Mouse (Mus musculus): ENCODE measurements around the gene Zfp423. TPM values are rescaled to one million over a fixed set of nuclear protein-coding genes. Genes with fewer than 3 reads are reported as not detected.

Gene Zfp423
- total and polyA plus RNA-seq, 3 experiments = not detected

DNA sequence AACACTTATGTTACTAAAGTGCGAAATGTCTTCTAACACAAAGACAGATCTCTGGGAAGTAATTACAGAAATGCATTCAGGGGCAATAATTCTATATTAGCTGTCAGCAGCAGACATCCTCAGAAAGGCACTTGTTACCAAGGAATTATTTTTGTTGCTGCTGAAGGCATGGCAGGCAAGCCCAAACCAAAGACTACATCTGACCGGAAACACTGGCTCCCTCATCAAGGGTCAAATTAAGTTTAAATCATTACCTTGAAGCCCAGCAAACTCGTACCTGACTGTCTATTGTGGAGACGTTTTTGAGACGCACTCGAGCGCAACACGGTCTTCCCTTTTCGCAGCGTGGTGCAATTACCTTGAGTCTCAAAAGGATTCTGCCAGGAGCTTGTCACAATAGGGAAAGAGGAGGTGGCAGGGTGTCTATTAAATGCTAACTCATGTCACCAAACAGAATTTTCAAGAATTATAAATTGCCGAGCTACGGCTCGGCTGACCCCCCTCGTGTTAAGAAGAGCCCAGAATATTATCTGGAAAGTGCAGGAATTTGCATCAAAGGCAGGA is 86.3 kb downstream of the Zfp423 start:
- DNase-seq (ENCODE audit: low read depth, low spot score) = no peak
- Histone ChIP-seq H3K27me3 (ENCODE audit: control insufficient read depth in 1 of 2, insufficient read depth in 2 of 2, low read length in 2 of 2) (no peaks in the 10 kb centered on the region), H3K4me1 (ENCODE audit: control insufficient read depth in 1 of 2, insufficient read depth in 2 of 2, low read length in 2 of 2) (no peaks in the 10 kb centered on the region), H3K79me2 (ENCODE audit: control insufficient read depth, insufficient read depth, low read length, poor library complexity) (no peaks in the 10 kb centered on the region), H3K9me3 (replicated peaks; ENCODE audit: insufficient read depth, low read length) (no peaks in the 10 kb centered on the region), H3K4me3 (ENCODE audit: control insufficient read depth in 1 of 2, insufficient read depth in 1 of 2, low read depth in 2 of 2, low read length in 2 of 2) (no peak overlapping the region), H3K36me3 (ENCODE audit: control insufficient read depth in 1 of 2, insufficient read depth in 2 of 2, low read length in 2 of 2) (no peaks in the 10 kb centered on the region), H3K27ac (ENCODE audit: control insufficient read depth, low read depth, low read length) (no peak overlapping the region), H3K9ac (ENCODE audit: control insufficient read depth, low read depth, low read length, poor library complexity, severe bottlenecking) (no peak overlapping the region)
- TF ChIP-seq CHD2 (IDR thresholded peaks at IDR 0.05; ENCODE audit: low read length) = no peak
- no peak for TF ChIP-seq MAFK (IDR thresholded peaks at IDR 0.05; ENCODE audit: borderline replicate concordance, low read depth, low read length)
- TF ChIP-seq CHD1 (IDR thresholded peaks at IDR 0.05; ENCODE audit: low read depth, low read length) = no peak
- TF ChIP-seq TBP (IDR thresholded peaks at IDR 0.05; ENCODE audit: low read depth, low read length) = no peak
- no peak for TF ChIP-seq EP300 (IDR thresholded peaks at IDR 0.05; ENCODE audit: low read depth in 1 of 2, low read length in 2 of 2)
- no peak for TF ChIP-seq USF1 (IDR thresholded peaks at IDR 0.05; ENCODE audit: low read depth, low read length)
- no peak for TF ChIP-seq MYB (IDR thresholded peaks at IDR 0.05; ENCODE audit: low read depth, low read length)
- TF ChIP-seq NRF1 (IDR thresholded peaks at IDR 0.05; ENCODE audit: insufficient read depth, low read depth, low read length, poor library complexity, severe bottlenecking) = no peak
- no peak for TF ChIP-seq POLR2A (IDR thresholded peaks at IDR 0.05; ENCODE audit: control insufficient read depth in 1 of 2, insufficient read depth in 1 of 2, low read depth in 1 of 2, low read length in 2 of 2, poor library complexity in 1 of 2)

DNA sequence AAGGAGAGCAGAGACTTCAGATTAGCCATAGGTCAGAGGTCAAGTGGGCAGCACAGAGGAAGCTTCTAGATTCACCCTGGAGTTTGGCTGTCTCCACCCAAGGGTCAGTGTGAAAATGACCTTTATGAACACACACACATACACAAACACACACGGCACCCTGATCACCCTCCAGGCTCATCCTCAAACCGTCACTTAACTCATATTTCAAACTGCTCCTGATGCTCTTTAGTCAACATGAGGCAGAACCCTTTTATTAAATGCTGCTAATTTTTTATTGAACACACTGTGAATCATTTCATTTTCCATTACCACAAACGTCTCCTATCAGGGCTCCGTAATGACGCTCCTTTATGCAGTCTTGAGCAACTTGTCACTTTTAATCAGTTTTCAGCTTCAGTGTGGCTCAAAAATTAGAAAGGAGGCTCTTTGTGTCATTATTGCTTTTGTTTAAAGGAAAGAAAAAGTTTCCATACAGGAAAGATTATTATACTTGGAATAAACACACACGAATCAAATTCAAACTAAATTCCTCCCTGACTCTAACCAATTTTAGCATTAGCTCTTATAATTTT is 87.0 kb downstream of the Zfp423 start:
- no peaks in the 10 kb centered on the region for H3K79me2 ChIP-seq (ENCODE audit: control insufficient read depth, insufficient read depth, low read length, poor library complexity)
- no peaks in the 10 kb centered on the region for H3K9me3 ChIP-seq (replicated peaks; ENCODE audit: insufficient read depth, low read length)
- H3K4me3 ChIP-seq (ENCODE audit: control insufficient read depth in 1 of 2, insufficient read depth in 1 of 2, low read depth in 2 of 2, low read length in 2 of 2) = no peak overlapping the region
- TF ChIP-seq CHD1 (IDR thresholded peaks at IDR 0.05; ENCODE audit: low read depth, low read length) = no peak
- no peaks in the 10 kb centered on the region for H3K36me3 ChIP-seq (ENCODE audit: control insufficient read depth in 1 of 2, insufficient read depth in 2 of 2, low read length in 2 of 2)
- H3K27me3 ChIP-seq (ENCODE audit: control insufficient read depth in 1 of 2, insufficient read depth in 2 of 2, low read length in 2 of 2) = no peaks in the 10 kb centered on the region
- H3K27ac ChIP-seq (ENCODE audit: control insufficient read depth, low read depth, low read length) = no peak overlapping the region
- H3K4me1 ChIP-seq (ENCODE audit: control insufficient read depth in 1 of 2, insufficient read depth in 2 of 2, low read length in 2 of 2) = no peaks in the 10 kb centered on the region
- DNase-seq (ENCODE audit: low read depth, low spot score) = no peak
- H3K9ac ChIP-seq (ENCODE audit: control insufficient read depth, low read depth, low read length, poor library complexity, severe bottlenecking) = no peak overlapping the region

DNA sequence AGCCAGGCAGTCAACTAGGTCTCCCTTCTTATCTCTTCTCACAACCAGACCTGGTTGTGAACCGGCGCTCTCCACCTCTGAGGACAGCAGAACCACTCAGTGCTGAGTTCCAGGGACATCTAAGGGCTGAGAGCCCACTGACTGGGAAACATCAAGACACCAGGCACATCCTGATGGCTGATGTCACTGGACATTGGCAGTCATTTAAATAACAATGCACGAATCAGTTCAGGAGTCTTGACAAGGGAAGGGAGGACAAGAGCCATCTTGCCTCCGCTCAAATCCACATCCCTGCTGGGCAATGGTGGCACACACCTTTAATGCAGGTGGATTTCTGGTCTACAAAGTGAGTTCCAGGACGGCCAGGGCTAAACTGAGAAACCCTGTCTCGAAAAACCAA is 92.8 kb downstream of the Zfp423 start:
- Histone ChIP-seq H3K27ac (ENCODE audit: control insufficient read depth, low read depth, low read length) (no peak overlapping the region), H3K36me3 (ENCODE audit: control insufficient read depth in 1 of 2, insufficient read depth in 2 of 2, low read length in 2 of 2) (no peaks in the 10 kb centered on the region), H3K4me3 (ENCODE audit: control insufficient read depth in 1 of 2, insufficient read depth in 1 of 2, low read depth in 2 of 2, low read length in 2 of 2) (no peak overlapping the region), H3K9me3 (replicated peaks; ENCODE audit: insufficient read depth, low read length) (no peaks in the 10 kb centered on the region), H3K79me2 (ENCODE audit: control insufficient read depth, insufficient read depth, low read length, poor library complexity) (no peaks in the 10 kb centered on the region), H3K9ac (ENCODE audit: control insufficient read depth, low read depth, low read length, poor library complexity, severe bottlenecking) (no peak overlapping the region), H3K4me1 (ENCODE audit: control insufficient read depth in 1 of 2, insufficient read depth in 2 of 2, low read length in 2 of 2) (no peaks in the 10 kb centered on the region), H3K27me3 (ENCODE audit: control insufficient read depth in 1 of 2, insufficient read depth in 2 of 2, low read length in 2 of 2) (no peaks in the 10 kb centered on the region)
- no peak for TF ChIP-seq MEF2A (IDR thresholded peaks at IDR 0.05; ENCODE audit: extremely low read depth, insufficient replicate concordance, low read depth, low read length, poor library complexity, severe bottlenecking)
- TF ChIP-seq ELF1 (IDR thresholded peaks at IDR 0.05; ENCODE audit: low read depth, low read length) = no peak
- no peak for TF ChIP-seq USF2 (IDR thresholded peaks at IDR 0.05; ENCODE audit: borderline replicate concordance in 1 of 2, insufficient read depth in 1 of 2, low read depth in 1 of 2, low read length in 2 of 2)
- no peak for TF ChIP-seq CHD1 (IDR thresholded peaks at IDR 0.05; ENCODE audit: low read depth, low read length)
- TF ChIP-seq CTCF (IDR thresholded peaks at IDR 0.05 in 2 of 3, conservative IDR thresholded peaks at IDR 0.05 in 1 of 3; ENCODE audit: control insufficient read depth in 1 of 3, insufficient read depth in 1 of 3, low read depth in 2 of 3, low read length in 3 of 3, poor library complexity in 1 of 3, severe bottlenecking in 1 of 3) = no peak
- TF ChIP-seq BHLHE40 (IDR thresholded peaks at IDR 0.05; ENCODE audit: borderline replicate concordance, low read depth, low read length) = no peak
- no peak for TF ChIP-seq ZNF384 (IDR thresholded peaks at IDR 0.05; ENCODE audit: low read depth, low read length)
- TF ChIP-seq POLR2AphosphoS2 (IDR thresholded peaks at IDR 0.05; ENCODE audit: low read length) = no peak
- TF ChIP-seq EP300 (IDR thresholded peaks at IDR 0.05; ENCODE audit: low read depth in 1 of 2, low read length in 2 of 2) = no peak
- no peak for TF ChIP-seq HCFC1 (IDR thresholded peaks at IDR 0.05; ENCODE audit: low read depth, low read length)
- no peak for DNase-seq (ENCODE audit: low read depth, low spot score)
